Mouse (Mus musculus) induced T-regulatory cell, adult 2 months (primary cell): ENCODE data around the gene Tgtp2.

Experiments
- DNase-seq: peaks from one replicate; pipeline ENCODE4 v3.0.0-alpha.2; 2012; ENCODE audit warnings: low read depth

Tgtp2 gene

GRCm38 (mm10) chr11:49063713-49064469 is at the start of gene Tgtp2:
Gene Tgtp2, minus strand, starts transcription at chr11:49064206.
- DNase-seq: peak; percentile 88

GRCm38 (mm10) chr11:49112624-49113219 is 48.7 kb upstream of the Tgtp2 start:
- no peak for DNase-seq

- DNase-seq: no peak
These were observed 47.0 kb upstream of the Tgtp2 start for GRCm38 (mm10) chr11:49111000-49111399.

- DNase-seq: peak; percentile 79
These were observed 44.8 kb upstream of the Tgtp2 start for GRCm38 (mm10) chr11:49108833-49109232.

GRCm38 (mm10) chr11:49107650-49108537 is 43.9 kb upstream of the Tgtp2 start:
- DNase-seq: peak; percentile 22

GRCm38 (mm10) chr11:49105752-49106151 is 41.7 kb upstream of the Tgtp2 start:
- no peak for DNase-seq

- DNase-seq: peak; percentile 96
These were observed 39.2 kb upstream of the Tgtp2 start for GRCm38 (mm10) chr11:49103047-49103693.

- peak; percentile 21 for DNase-seq
These were observed 37.5 kb upstream of the Tgtp2 start for GRCm38 (mm10) chr11:49101500-49101899.

GRCm38 (mm10) chr11:49100409-49100808 is 36.4 kb upstream of the Tgtp2 start:
- DNase-seq: peak; percentile 78

- DNase-seq: no peak
These were observed 31.4 kb upstream of the Tgtp2 start for GRCm38 (mm10) chr11:49095367-49095766.

- DNase-seq: peak; percentile 81
These were observed 30.1 kb upstream of the Tgtp2 start for GRCm38 (mm10) chr11:49093861-49094660.

GRCm38 (mm10) chr11:49092786-49093185 is 28.8 kb upstream of the Tgtp2 start:
- DNase-seq: peak; percentile 47

- DNase-seq: peak; percentile 45
These were observed 28.1 kb upstream of the Tgtp2 start for GRCm38 (mm10) chr11:49092053-49092586.

- DNase-seq: peak; percentile 29
These were observed 27.2 kb upstream of the Tgtp2 start for GRCm38 (mm10) chr11:49091171-49091570.

GRCm38 (mm10) chr11:49090551-49090950 is 26.5 kb upstream of the Tgtp2 start:
- peak; percentile 68 for DNase-seq

GRCm38 (mm10) chr11:49089735-49090507 is 25.9 kb upstream of the Tgtp2 start:
- peak; percentile 60 for DNase-seq

- peak; percentile 67 for DNase-seq
These were observed 25.1 kb upstream of the Tgtp2 start for GRCm38 (mm10) chr11:49088990-49089652.

- peak; percentile 79 for DNase-seq
These were observed 24.0 kb upstream of the Tgtp2 start for GRCm38 (mm10) chr11:49087830-49088616.
